Mouse (Mus musculus): ENCODE measurements at regions not wholly inside any gene's neighbourhood (a gene's known extent, or its start where the extent isn't known, plus 50 kb on each side); places are given as distances from the start of the nearest gene placed in this dataset.

DNA sequence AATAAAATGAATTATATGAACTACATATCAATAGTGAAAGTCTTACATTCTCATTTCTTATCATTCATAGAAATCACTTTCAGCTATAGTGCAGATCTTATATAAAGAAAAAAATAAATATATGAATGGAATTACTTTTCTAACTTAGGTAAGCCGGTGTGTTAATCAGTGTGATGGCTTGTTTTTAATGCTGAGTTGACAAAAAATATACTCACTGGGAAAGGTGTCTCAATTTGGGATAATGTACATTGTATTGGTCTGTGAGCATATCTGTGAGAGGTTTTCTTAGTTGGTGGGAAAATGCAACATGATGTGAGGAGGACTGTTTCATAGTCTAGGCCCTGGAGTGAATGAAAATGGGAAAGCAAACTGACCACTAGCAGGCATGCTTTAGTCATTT is 511.3 kb downstream of the Slco6d1 start:
- Histone ChIP-seq H3K36me3 (ENCODE audit: control insufficient read depth, insufficient read depth) (no peaks in the 10 kb centered on the region), H3K9ac (replicated peaks; ENCODE audit: low read depth, low read length) (no peak overlapping the region), H3K9me3 (ENCODE audit: control insufficient read depth, low read length) (no peaks in the 10 kb centered on the region), H3K4me2 (ENCODE audit: low read length) (no peak overlapping the region), H3K27ac (ENCODE audit: low read length) (no peak overlapping the region), H3K4me3 (replicated peaks; ENCODE audit: low read length) (no peak overlapping the region), H3K27me3 (replicated peaks; ENCODE audit: control insufficient read depth, insufficient read depth, low read length) (no peaks in the 10 kb centered on the region), H3K4me1 (replicated peaks; ENCODE audit: control insufficient read depth, insufficient read depth, low read length) (no peaks in the 10 kb centered on the region)
- 96% methylated on average over 1 of the region's 1 CpGs for WGBS
- ATAC-seq: no peak

DNA sequence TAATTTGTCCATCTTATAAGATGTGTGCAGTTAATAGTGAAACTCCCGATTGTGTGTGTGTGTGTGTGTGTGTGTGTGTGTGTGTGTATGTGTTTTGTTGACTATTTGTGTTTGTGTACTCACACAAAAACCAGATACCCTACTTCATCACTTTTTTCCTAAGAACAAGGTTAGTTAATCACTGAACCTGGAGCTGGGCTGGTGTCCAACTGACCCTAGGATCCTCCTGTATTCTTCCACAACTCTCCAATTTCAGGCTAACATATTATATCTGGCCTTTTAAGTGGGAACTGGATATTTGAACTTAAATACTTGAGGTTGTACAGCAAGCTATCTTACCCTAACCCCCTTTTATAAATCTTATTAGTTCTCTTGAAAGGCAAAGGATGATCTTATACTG is 556.8 kb downstream of the Slco6d1 start:
- Histone ChIP-seq H3K4me1 (replicated peaks; ENCODE audit: control insufficient read depth, insufficient read depth, low read length) (no peaks in the 10 kb centered on the region), H3K27me3 (replicated peaks; ENCODE audit: control insufficient read depth, insufficient read depth, low read length) (no peaks in the 10 kb centered on the region), H3K36me3 (ENCODE audit: control insufficient read depth, insufficient read depth) (no peaks in the 10 kb centered on the region), H3K27ac (ENCODE audit: low read length) (no peak overlapping the region), H3K4me2 (ENCODE audit: low read length) (no peak overlapping the region), H3K9me3 (ENCODE audit: control insufficient read depth, low read length) (no peaks in the 10 kb centered on the region), H3K9ac (replicated peaks; ENCODE audit: low read depth, low read length) (no peak overlapping the region), H3K4me3 (replicated peaks; ENCODE audit: low read length) (no peak overlapping the region)
- 95% methylated on average over 1 of the region's 1 CpGs for WGBS
- no peak for ATAC-seq
